Comparison of ENCODE assay signal across 8 mouse cellular contexts in genomic region chr17:12564481-12565000, GRCm38 (mm10). TPM values are rescaled to one million over a fixed set of nuclear protein-coding genes. Genes with fewer than 3 reads are reported as not detected.
"Had no signal": no experiment of that assay in that cellular context is flagged by ENCODE, and none has a peak within 500 bp of the region (broad histone marks: within the 10 kb centered on the region; RNA-seq: fewer than 3 reads in every experiment).

No protein-coding gene starts in this region.

RNA-seq across cellular contexts. Expression of gene Slc22a2, which starts 19.4 kb away (rescaled TPM):
- polyA plus RNA-seq: embryonic facial prominence, embryonic 10.5 days; embryonic facial prominence, embryonic 11.5 days; embryonic facial prominence, embryonic 12.5 days; embryonic facial prominence, embryonic 13.5 days; erythroblast, embryonic 14.5 days; forebrain, embryonic 10.5 days; forebrain, embryonic 11.5 days; forebrain, embryonic 12.5 days had no signal

RNA-seq across cellular contexts. Expression of gene Slc22a3, which starts 57.0 kb away (rescaled TPM):
- polyA plus RNA-seq: erythroblast, embryonic 14.5 days; forebrain, embryonic 12.5 days had no signal
